In the genomic region with DNA sequence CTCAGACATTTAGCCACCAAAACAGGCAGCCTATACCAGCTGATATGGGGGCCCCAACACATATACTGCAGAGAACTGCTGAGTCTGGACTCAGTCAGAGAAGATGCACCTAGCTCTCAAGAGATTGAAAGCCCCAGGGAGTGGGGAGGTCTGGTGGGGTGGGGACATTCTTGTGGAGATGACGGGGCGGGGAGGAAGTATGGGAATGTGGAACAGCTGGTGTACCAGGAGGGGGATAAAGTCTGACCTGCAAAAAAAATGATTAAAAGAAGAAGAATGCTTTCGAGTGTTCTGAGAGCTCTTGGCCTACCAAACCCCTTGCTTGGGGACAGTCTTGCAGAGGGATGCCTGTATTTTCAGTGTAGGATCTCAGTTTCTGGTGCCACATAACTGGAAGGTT, we compare ENCODE assay signal across 26 mouse cellular contexts. TPM values are rescaled to one million over a fixed set of nuclear protein-coding genes. Genes with fewer than 3 reads are reported as not detected.
"Had no signal": no experiment of that assay in that cellular context is flagged by ENCODE, and none has a peak within 500 bp of the region (broad histone marks: within the 10 kb centered on the region; RNA-seq: fewer than 3 reads in every experiment).

No protein-coding gene starts in this region.

- H3K4me3 ChIP-seq: gastrocnemius, adult 2 months; heart, adult 2 months; heart, embryonic 13.5 days; heart, embryonic 15.5 days; hindbrain, embryonic 13.5 days; hindbrain, embryonic 15.5 days; kidney, embryonic 15.5 days; limb, embryonic 13.5 days; limb, embryonic 15.5 days; liver, embryonic 12.5 days had no signal

- H3K36me3 ChIP-seq: heart, embryonic 13.5 days; heart, embryonic 15.5 days; hindbrain, embryonic 13.5 days; hindbrain, embryonic 15.5 days; kidney, embryonic 15.5 days; limb, embryonic 13.5 days; limb, embryonic 15.5 days; liver, embryonic 12.5 days had no signal

- H3K27me3 ChIP-seq: heart, embryonic 13.5 days; heart, embryonic 15.5 days; hindbrain, embryonic 13.5 days; hindbrain, embryonic 15.5 days; kidney, embryonic 15.5 days; limb, embryonic 13.5 days; limb, embryonic 15.5 days; liver, embryonic 12.5 days had no signal

- DNase-seq: gastrocnemius, adult 2 months; gastrocnemius, postnatal 14 days; gastrocnemius, postnatal 36 days; heart, adult 11 months; heart, adult 2 months; heart, postnatal 14 days; heart, postnatal 36 days; kidney, adult 11 months; kidney, adult 2 months; kidney, adult 9 months; kidney, postnatal 14 days; kidney, postnatal 36 days; layer of hippocampus, adult 9-11 months; layer of hippocampus, postnatal 36 days; left cerebral cortex, postnatal 4 days had no signal

- H3K4me2 ChIP-seq: heart, embryonic 11.5 days; heart, embryonic 13.5 days; heart, embryonic 15.5 days; hindbrain, embryonic 13.5 days; hindbrain, embryonic 15.5 days; kidney, embryonic 15.5 days; limb, embryonic 13.5 days; limb, embryonic 15.5 days; liver, embryonic 12.5 days had no signal

RNA-seq across cellular contexts. Expression of a gene that starts 42.1 kb away (rescaled TPM):
- total RNA-seq: hematopoietic stem cell, adult 5-6 weeks had no signal
- polyA plus RNA-seq: heart, embryonic 11.5 days; limb, embryonic 11.5 days had no signal

RNA-seq across cellular contexts. Expression of a gene that starts 58.0 kb away (rescaled TPM):
- total RNA-seq: hematopoietic stem cell, adult 5-6 weeks had no signal
